Mouse (Mus musculus) myocyte (in vitro differentiated cells): ENCODE results near the gene Dock6. TPM values are rescaled to one million over a fixed set of nuclear protein-coding genes. Genes with fewer than 3 reads are reported as not detected.
"Not testable (repeated sequence)": the region's sequence is repeated elsewhere in the genome, so short reads cannot be mapped to it uniquely, and the experiment has no call there.

Experiments
- H3K27me3 ChIP-seq: one replicate; pipeline ENCODE4 v1.6.1; 2011; ENCODE audit not compliant: control insufficient read depth, insufficient read depth, insufficient read length
- H3K36me3 ChIP-seq: one replicate; pipeline ENCODE4 v1.6.1; 2011; ENCODE audit not compliant: control insufficient read depth, insufficient read depth
- H3K4me2 ChIP-seq: one replicate; pipeline ENCODE4 v1.6.1; 2011; ENCODE audit warnings: low read depth, control low read depth
- H3K4me3 ChIP-seq: one replicate; pipeline ENCODE4 v1.5.1; 2011; ENCODE audit warnings: mild to moderate bottlenecking, control low read depth, moderate library complexity
- H3K79me2 ChIP-seq: one replicate; pipeline ENCODE4 v1.6.1; 2011; ENCODE audit not compliant: control insufficient read depth, insufficient read depth
- H3ac ChIP-seq: one replicate; pipeline ENCODE4 v1.6.1; 2011; ENCODE audit not compliant: control insufficient read depth, insufficient read length
- CEBPB ChIP-seq: IDR thresholded peaks from 2 replicates; pipeline ENCODE4 v1.6.1; 2011; ENCODE audit warnings: mild to moderate bottlenecking, moderate library complexity; ENCODE audit not compliant: poor library complexity, insufficient read depth, severe bottlenecking
- E2F4 ChIP-seq: IDR thresholded peaks from one replicate; pipeline ENCODE4 v1.6.1; 2011; ENCODE audit warnings: mild to moderate bottlenecking, control low read depth, moderate library complexity; ENCODE audit not compliant: insufficient read depth
- MAX ChIP-seq: IDR thresholded peaks from one replicate; pipeline ENCODE4 v1.6.1; 2011; ENCODE audit warnings: low read depth, mild to moderate bottlenecking, control low read depth
- MYOD1 ChIP-seq, 3 experiments: IDR thresholded peaks; one replicate each; pipeline ENCODE4 v1.6.1; 2011; ENCODE audit warnings: control low read depth in 2 of 3, low read depth in 2 of 3, mild to moderate bottlenecking in 2 of 3, moderate library complexity in 1 of 3; ENCODE audit not compliant: insufficient read length in 2 of 3, control insufficient read depth in 1 of 3
- MYOG ChIP-seq, 3 experiments: IDR thresholded peaks; one replicate each; pipeline ENCODE4 v1.6.1; 2011; ENCODE audit warnings: control low read depth in 2 of 3, low read depth in 2 of 3, mild to moderate bottlenecking in 2 of 3; ENCODE audit not compliant: insufficient read length in 2 of 3, control insufficient read depth in 1 of 3, insufficient read depth in 1 of 3
- POLR2A ChIP-seq: IDR thresholded peaks from one replicate; pipeline ENCODE4 v1.6.1; 2011; ENCODE audit warnings: low read depth, mild to moderate bottlenecking, control low read depth, moderate library complexity; ENCODE audit not compliant: insufficient read length
- POLR2AphosphoS2 ChIP-seq: IDR thresholded peaks from one replicate; pipeline ENCODE4 v1.6.1; 2011; ENCODE audit warnings: low read depth, control low read depth; ENCODE audit not compliant: insufficient read length
- REST ChIP-seq: IDR thresholded peaks from one replicate; pipeline ENCODE4 v1.6.1; 2011; ENCODE audit warnings: mild to moderate bottlenecking, control low read depth, moderate library complexity; ENCODE audit not compliant: insufficient read depth, insufficient read length
- SRF ChIP-seq: IDR thresholded peaks from one replicate; pipeline ENCODE4 v1.6.1; 2011; ENCODE audit warnings: low read depth; ENCODE audit not compliant: control insufficient read depth, insufficient read length
- TCF12 ChIP-seq: IDR thresholded peaks from one replicate; pipeline ENCODE4 v1.6.1; 2011; ENCODE audit warnings: mild to moderate bottlenecking, control low read depth; ENCODE audit not compliant: poor library complexity, insufficient read depth, severe bottlenecking
- TCF3 ChIP-seq: IDR thresholded peaks from one replicate; pipeline ENCODE4 v1.6.1; 2011; ENCODE audit warnings: low read depth, control low read depth; ENCODE audit not compliant: insufficient read length
- USF1 ChIP-seq: IDR thresholded peaks from one replicate; pipeline ENCODE4 v1.6.1; 2011; ENCODE audit warnings: low read depth, mild to moderate bottlenecking, control low read depth, moderate library complexity
- polyA plus RNA-seq: library from polyadenylated mRNA; unstranded; fragments of >200 nt; fragmentation: generic; extraction: Trizol; gene quantifications from one replicate; pipeline ENCODE4 v1.2.1, GENCODE M21; 2012; ENCODE audit warnings: missing spikeins

Dock6 gene
- polyA plus RNA-seq, 1 experiment: 20.3 TPM

- TF ChIP-seq POLR2A (no peak), MYOG (IDR thresholded peaks at IDR 0.05; ENCODE audit: control insufficient read depth in 1 of 3, insufficient read depth in 1 of 3, insufficient read length in 2 of 3, low read depth in 2 of 3) (no peak), USF1 (no peak), REST (no peak), TCF3 (no peak), E2F4 (no peak), POLR2AphosphoS2 (no peak), CEBPB (no peak), SRF (no peak), MYOD1 (IDR thresholded peaks at IDR 0.05; ENCODE audit: control insufficient read depth in 1 of 3, insufficient read length in 2 of 3, low read depth in 2 of 3) (no peak), TCF12 (no peak), MAX (no peak)
- H3K36me3 ChIP-seq: peaks cover 16% of the 10 kb centered on the region
- H3K4me3 ChIP-seq: no peak overlapping the region
- H3K27me3 ChIP-seq: no peaks in the 10 kb centered on the region
- peak overlapping the region; percentile 52 for H3K4me2 ChIP-seq
- H3ac ChIP-seq: no peak overlapping the region
- peaks cover 84% of the 10 kb centered on the region for H3K79me2 ChIP-seq
Measured at GRCm38 (mm10) chr9:21787654-21788053, 64.8 kb downstream of the Dock6 start.

DNA sequence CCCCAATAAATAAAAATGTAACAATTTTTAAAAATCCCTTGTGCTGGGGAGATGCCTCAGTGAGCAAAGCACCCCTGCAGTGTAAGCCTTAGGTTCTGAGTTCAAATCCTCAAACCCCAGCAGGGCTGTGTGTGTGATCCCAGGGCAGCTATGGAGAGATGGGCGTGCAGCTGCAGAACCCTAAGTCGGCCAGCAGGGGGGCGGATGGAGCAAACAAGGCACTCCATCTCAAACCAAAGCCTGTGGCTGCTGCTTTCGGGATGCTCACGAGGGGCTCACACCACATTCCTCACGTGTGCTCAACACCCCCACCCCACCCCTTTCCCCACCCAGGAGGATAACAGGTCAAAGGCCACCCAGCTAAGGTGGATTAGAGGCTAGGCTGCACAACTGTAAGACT is 65.5 kb downstream of the Dock6 start:
- no peak overlapping the region for H3K4me3 ChIP-seq
- H3K79me2 ChIP-seq: peaks cover 84% of the 10 kb centered on the region
- TF ChIP-seq POLR2A: no peak
- TF ChIP-seq TCF12: no peak
- TF ChIP-seq MYOD1 (IDR thresholded peaks at IDR 0.05; ENCODE audit: control insufficient read depth in 1 of 3, insufficient read length in 2 of 3, low read depth in 2 of 3): no peak
- TF ChIP-seq MYOG (IDR thresholded peaks at IDR 0.05; ENCODE audit: control insufficient read depth in 1 of 3, insufficient read depth in 1 of 3, insufficient read length in 2 of 3, low read depth in 2 of 3): no peak
- peak overlapping the region; percentile 52 for H3K4me2 ChIP-seq
- no peaks in the 10 kb centered on the region for H3K27me3 ChIP-seq
- H3K36me3 ChIP-seq: peaks cover 16% of the 10 kb centered on the region
- no peak overlapping the region for H3ac ChIP-seq

DNA sequence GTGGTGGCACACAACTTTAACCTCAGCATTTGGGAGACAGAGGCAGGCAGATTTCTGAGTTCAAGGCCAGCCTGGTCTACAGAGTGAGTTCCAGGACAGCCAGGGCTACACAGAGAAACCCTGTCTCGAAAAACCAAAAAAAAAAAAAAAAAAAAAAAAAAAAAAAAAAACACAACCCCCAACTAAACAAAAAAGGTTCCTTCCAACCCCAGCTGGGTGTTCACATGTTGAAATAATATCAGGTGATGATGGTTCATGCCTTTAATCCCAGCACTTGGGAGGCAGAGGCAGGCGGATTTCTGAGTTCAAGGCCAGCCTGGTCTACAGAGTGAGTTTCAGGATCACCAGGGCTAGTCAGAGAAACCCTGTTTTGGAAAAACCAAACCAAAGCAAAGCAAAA is 66.1 kb downstream of the Dock6 start:
- H3K27me3 ChIP-seq, H3ac ChIP-seq, H3K4me3 ChIP-seq, H3K4me2 ChIP-seq: not testable (repeated sequence)
- Histone ChIP-seq H3K79me2 (peaks cover 80% of the 10 kb centered on the region), H3K36me3 (peaks cover 16% of the 10 kb centered on the region)

DNA sequence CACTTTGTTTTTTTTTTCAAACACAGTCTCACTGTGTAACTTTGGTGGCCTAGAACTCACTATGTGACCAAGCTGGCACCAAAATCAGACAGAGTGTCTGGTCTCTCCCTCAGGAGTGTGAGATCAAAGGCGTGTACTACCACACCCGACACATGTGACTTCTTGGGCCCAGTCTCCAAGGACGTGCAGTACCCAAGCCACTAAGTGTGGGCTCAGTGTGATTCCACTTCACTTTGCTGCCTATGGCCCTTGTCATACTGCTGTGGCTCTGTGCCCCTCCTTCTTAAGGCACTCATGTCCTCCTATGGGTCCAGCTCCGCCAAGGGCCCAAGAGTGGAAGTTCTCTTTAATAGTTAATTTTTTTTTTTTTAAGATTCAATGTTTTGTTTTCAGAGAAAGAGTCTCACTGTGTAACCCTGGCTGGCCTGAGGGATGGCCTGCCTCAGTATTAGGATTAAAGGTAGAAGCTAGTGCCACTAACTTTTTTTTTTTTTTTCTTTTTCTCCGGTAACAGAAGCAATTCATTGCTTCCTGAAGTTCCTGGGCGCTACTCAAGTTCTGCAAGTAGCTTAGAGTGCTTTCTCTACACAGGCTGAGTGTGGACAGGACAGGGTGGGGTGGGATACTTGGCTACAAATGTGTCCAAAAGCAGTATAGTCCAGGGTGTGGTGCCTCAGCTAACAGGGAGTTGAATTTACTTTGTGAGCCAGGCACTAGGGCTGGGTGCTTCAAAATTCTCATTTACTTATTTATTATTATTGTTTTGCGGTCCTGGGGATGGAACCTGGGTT is 67.7 kb downstream of the Dock6 start:
- Histone ChIP-seq H3K4me2 (peak overlapping the region; percentile 0), H3K27me3 (no peaks in the 10 kb centered on the region), H3K36me3 (peaks cover 19% of the 10 kb centered on the region), H3K4me3 (no peak overlapping the region), H3K79me2 (peaks cover 64% of the 10 kb centered on the region), H3ac (no peak overlapping the region)
- TF ChIP-seq E2F4: no peak
- TF ChIP-seq SRF: no peak
- TF ChIP-seq POLR2A: no peak
- TF ChIP-seq TCF3: no peak
- TF ChIP-seq REST: no peak
- TF ChIP-seq MYOD1 (IDR thresholded peaks at IDR 0.05; ENCODE audit: control insufficient read depth in 1 of 3, insufficient read length in 2 of 3, low read depth in 2 of 3): no peak
- no peak for TF ChIP-seq MAX
- TF ChIP-seq USF1: no peak
- no peak for TF ChIP-seq TCF12
- TF ChIP-seq MYOG (IDR thresholded peaks at IDR 0.05; ENCODE audit: control insufficient read depth in 1 of 3, insufficient read depth in 1 of 3, insufficient read length in 2 of 3, low read depth in 2 of 3): no peak
- no peak for TF ChIP-seq CEBPB
- no peak for TF ChIP-seq POLR2AphosphoS2

DNA sequence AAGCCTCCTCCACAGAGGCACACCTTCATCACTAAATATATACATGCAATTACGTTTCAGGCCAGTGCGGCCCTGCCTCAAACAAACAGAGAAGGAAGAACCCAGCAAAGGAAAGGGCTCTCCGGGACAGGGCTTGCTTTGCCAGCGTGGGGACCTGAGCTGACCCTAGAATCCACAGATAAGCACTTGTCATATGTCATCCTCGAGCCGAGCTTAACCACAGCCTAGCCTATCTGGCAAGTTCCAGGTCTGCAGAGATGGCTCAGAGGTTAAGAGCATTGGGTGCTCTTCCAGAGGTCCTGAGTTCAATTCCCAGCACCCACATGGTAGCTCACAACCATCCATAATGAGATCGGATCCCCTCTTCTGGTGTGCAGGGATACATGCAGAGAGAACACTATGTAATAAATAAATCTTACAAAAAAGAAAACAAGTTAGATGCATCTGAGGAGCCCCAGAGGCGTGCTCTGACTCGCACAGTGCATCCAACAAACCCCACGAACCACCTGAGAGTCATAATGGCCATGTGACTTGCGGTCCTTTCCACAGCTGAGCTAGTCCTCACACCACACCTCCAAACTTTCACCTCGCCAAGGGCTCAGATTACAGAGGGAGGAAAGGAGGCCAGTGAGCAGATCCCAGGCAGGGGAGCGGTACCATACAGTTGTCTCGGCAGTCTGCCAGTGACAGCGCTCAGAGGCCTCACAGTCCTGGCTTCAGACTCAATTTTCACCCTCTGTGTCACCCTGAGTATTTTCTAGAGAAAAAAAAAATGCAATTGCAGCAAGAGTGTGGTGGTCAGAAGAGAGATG is 70.6 kb downstream of the Dock6 start:
- Histone ChIP-seq H3K36me3 (peaks cover 38% of the 10 kb centered on the region), H3ac (no peak overlapping the region), H3K27me3 (no peaks in the 10 kb centered on the region), H3K4me2 (no peak overlapping the region), H3K79me2 (peaks cover 37% of the 10 kb centered on the region), H3K4me3 (no peak overlapping the region)
- TF ChIP-seq SRF (no peak), MYOD1 (IDR thresholded peaks at IDR 0.05; ENCODE audit: control insufficient read depth in 1 of 3, insufficient read length in 2 of 3, low read depth in 2 of 3) (peak in 2 of 3 experiments; percentile 15 to 62), REST (no peak), USF1 (peak; percentile 75), POLR2A (no peak), TCF12 (no peak), CEBPB (no peak), MYOG (IDR thresholded peaks at IDR 0.05; ENCODE audit: control insufficient read depth in 1 of 3, insufficient read depth in 1 of 3, insufficient read length in 2 of 3, low read depth in 2 of 3) (peak; percentile 6 to 88 (median 27)), POLR2AphosphoS2 (no peak), MAX (no peak), TCF3 (no peak)
